Mouse (Mus musculus): ENCODE measurements around the gene Itga1. TPM values are rescaled to one million over a fixed set of nuclear protein-coding genes. Genes with fewer than 3 reads are reported as not detected.

Gene Itga1
- 10 to 100 TPM in 1 of 2 experiments, 1 to 10 TPM in 1; 9.8 to 12.3 TPM for total RNA-seq (2021)
- long read RNA-seq, experiment 1, result 0 reads
- long read RNA-seq, experiment 2, full-length matches to known transcripts, result 1 of 4 reads
- long read RNA-seq, experiment 2, partial matches to known transcripts, result 1 of 4 reads
- long read RNA-seq, experiment 2, other reads (novel, unspliced or antisense), result 2 of 4 reads

DNA sequence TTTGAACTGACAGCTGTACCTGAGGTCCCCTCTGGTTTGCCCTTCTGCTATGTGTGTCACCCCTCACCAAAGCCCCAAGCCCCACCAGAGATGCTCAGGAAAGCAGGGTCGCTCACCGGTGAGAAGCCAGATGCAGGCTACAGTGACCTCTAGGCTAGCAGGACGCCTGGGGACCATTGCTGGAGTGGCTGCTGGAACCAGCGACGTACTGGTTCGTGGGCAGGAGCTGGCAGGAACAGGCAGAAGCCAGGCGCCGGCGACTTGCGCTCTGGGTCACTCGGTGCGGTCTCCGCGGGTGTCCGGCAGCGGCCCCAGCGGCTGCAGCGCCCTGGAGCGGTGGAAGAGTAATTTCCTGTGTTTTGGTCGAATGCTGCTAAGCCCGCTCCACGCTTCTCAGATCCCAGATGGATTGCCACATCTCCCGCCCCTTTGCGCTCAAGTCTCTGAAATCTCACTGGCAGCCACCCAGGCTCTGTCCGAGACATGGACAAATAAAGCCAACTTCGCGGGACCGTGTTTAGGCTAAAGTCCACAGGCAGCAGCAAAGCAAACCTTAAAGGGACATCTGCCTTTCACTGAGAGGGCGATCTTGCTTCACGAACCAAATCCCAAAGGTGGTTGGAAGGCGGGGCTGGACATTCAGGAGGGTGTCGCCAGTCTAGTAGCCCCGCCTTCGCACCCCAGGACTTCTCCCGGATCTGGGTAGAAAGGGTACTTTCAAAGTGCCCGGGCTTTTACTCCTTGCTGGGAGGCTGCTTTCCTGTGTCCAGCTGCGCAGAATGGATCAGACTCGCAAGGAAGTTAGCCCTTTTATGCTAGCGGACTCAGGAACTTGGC, at the start of gene Itga1, which contains the start of gene Gm49395:
Gene Itga1 (minus strand): TSS at position 610 of the 837 bp plus-strand sequence.
Gene Gm49395 (minus strand): TSS at position 567 of the 837 bp plus-strand sequence.
- DNase-seq, result peak; percentile 79

DNA sequence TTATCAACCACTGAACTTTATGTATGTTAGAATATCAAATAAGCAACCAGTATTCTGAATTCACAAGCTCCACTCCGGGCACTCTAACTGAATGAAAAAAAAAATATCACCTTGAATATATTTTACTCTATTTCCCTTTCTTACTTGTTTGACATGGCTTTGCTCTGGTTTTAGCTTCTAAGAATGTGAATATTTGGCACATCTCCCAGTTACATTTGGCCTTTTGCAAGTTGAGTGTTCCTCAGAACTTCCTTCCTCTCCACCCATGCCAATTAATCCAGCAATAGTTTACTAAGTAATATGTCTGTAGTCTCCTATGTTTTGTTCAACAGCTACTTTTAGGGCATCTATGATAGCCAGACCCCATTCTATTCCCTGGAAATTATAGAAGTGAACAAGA, 48.8 kb upstream of the Itga1 start:
- DNase-seq, result no peak

DNA sequence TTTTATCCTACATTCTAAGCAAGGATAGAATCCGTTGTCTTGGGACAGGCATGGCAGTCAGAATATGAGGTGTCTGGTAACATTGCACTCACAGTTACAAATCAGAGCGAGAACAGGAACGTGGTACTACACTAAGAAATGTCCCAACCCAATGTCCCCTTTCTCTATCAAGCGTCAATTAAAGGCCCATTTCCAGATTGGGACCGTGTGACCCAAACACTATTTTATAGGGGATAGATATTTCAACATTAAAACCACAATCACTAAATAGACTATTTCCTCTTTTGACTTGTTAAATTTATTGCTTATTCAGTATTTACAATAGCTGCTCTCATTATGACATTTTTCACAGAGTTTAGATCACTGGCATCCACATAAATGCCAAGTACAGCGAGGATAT, 48.1 kb upstream of the Itga1 start:
- no peak for DNase-seq

DNA sequence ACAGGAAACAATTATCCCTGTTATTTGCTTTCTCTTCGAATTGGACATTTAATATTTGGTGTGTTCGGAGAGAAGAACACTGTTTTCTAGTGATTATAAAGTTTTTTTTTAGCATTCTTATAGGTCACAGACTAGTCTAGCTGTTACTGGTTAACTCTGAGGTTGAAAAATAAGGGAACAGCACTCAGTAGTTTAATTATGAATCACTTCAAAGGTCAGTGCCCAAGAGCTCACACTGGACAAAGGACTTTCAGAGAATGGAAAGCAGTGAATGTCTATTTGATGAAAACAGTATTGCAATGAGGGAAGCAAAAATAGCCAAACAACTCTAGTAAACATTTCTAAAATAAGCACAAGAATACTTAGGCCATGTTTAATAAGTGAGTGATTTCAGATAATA, 41.8 kb upstream of the Itga1 start:
- DNase-seq, result no peak

DNA sequence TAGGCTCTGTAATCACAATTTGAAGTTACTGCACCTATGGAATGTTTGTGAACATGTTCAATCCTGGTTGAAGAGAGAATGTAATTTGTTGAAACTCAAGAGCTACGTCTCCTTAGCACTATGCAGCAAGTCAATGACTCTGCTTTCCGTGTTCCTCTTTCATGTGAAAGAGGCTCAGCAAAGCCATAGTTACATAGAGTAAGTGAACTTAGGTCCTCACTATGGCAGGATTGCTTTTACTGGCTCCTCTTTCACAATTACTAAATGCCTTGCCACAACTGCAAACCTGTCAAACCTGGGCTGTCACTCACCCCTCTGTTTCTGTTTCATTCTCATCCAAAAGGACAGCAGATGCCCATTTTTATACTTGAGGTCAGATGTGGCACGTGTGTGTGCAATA, 40.3 kb upstream of the Itga1 start:
- DNase-seq, result no peak

DNA sequence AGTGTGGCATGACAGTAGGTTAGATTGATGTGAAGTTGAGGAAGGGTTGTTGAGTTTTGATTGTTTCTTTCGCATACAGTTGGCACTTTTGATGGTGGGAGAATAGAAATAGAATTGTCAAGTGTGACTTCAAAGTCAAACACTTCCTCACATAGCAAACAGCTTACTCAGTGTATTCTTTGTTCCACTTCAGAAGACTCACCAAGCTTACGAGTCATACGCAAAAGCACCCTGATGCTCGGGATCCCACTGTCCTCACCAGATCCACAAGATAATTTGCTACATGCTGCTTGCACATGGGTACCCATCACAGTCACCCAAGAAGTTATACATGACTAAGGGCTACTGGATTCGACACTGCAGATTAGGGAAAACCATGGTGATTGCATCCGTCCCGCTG, 36.7 kb upstream of the Itga1 start:
- no peak for DNase-seq

DNA sequence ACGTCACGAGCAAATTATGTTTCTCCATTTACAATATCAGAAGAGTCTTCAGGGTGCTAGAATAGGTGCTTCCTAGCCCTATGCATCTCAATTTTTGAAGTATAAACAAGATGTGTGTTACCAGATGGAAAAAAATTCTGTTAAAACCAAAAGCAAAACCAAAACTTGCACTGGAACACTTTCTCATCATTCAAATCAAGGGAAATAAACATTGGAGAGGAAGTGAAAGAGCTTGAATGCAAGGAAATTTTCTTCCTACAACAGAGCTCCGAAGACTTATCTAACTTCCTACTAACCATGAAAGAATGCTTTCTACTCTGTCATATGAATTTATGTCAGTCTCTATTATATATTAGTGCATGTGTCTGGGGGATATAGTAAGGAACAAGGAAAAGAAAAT, 35.0 kb upstream of the Itga1 start:
- DNase-seq, result no peak

DNA sequence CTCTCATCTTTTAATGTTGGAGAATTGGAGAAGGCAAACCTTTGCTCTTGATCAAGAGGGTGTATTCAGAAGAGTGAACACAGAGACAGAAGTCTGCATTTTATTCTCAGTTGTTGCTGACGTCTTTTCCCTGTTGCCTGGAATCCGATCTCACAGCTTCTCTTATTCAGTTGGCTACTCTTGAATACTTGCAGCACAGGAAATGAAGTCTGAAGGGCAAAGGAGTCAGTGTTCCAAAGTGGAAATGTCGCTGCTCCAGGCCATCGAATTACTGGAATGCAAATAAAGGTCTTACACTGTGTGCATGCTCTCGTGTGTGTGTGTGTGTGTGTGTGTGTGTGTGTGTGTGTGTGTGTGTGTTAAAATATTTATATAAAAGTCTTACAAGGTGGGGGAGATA, 30.7 kb upstream of the Itga1 start:
- no peak for DNase-seq

DNA sequence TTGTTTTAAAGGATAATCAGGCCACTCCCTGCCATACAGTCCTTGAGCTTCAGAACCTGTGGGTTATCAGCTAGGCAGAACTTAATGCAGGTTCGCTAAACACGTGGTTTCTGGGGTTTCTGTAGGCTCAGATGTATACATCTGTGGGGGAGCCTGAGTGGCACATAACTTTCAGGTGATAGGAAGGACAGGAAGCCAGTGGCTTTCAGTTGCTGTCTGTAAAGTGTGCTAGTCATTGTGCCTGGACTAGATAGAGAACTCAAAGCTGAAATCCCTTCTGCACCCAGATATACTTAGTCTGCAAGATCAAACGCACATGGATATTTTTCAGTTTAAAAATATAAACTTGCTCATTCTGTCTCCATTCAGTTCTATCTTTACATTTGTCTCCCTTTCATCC, 29.6 kb upstream of the Itga1 start:
- no peak for DNase-seq

DNA sequence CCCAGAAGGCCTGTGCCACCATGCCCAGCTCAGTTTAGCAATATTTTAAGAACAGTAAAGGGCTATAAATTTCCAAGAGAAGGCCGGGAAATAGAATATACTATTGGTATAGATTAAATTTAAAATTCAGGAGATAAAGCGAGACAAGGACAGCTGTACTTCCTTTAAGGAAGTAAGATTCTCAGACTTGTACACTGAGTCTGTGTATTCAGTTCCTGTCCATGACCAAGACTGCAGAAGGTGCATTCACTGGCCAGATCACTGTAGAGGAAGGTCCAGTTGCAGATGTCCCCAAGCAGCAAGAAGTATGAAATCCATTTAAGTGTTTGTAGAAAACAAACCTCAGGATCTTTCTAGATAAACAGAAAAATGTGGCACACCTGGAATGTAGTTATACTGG, 28.3 kb upstream of the Itga1 start:
- DNase-seq, result no peak

DNA sequence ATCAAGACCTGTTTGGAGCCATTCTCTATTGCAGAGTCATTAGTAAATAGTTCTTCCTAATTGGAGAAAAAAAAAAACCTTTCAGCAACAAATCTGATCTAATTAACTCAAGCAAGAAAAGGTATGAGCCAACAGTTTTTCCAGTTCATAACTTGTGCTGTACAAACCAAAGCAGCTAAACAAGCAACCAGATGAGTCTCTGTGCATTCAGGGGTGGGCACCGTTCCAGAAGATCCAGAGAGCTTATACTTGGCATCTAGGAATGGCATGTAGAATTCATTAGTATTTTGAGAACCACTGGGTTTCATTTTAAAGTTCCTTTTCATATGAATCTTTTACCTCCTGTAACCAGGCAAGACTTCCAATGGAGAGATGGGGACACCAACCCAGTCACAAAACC, 26.1 kb upstream of the Itga1 start:
- no peak for DNase-seq

DNA sequence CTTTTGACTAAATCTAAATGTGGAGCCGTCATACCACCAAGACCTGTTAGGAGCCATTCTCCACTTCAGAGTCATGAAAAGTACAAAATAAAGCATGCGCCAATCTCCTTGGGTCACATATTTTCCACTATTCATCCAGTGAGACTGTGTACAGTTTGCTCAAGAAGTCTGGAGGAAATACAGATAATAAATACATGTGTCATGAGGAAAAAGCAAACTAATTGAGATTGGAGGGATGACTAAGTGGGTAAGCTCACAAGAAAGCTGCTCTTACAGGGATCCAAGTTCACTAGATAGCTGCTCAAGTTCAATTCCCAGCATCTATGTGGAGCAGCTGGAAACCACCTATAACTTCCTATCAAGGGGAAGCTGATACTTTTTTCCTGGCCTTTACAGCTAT, 24.8 kb upstream of the Itga1 start:
- no peak for DNase-seq

DNA sequence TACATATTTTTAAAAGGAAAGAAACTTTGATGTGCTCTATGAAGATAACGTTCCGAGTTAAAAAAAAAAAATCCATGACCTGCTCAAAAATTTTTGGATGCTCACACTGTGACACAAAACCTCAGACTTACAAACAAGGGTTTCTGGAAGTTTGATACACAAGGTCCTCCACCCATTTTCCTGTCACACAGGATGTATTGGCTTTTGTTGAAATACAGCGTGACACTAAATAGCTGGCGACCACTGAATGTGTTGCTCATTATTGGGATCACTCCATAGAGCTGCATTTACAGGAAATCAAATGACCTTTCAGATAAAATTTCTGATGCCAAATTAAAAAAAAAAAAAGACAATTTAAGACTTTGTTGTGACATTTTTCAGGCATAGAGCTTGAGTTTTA, 23.4 kb upstream of the Itga1 start:
- DNase-seq, result no peak

DNA sequence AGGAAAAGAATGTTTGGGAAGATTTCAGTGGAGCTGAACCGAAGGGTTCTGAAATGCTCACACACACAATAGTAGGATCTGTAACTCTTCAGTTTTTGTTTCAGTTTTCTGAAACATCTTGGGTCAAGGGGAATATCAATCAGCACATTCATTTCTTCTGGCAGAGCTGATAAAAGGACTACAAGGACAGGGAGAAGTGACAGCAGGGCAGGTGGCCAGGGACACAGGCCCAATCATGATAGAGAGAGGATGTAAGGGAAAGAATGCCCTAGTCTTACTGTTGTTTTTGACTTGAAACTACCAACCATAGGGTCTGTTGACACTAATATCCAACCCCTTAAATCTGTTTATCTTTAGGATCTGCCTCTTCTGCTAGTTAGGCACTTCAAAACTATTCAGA, 22.8 kb upstream of the Itga1 start:
- no peak for DNase-seq

DNA sequence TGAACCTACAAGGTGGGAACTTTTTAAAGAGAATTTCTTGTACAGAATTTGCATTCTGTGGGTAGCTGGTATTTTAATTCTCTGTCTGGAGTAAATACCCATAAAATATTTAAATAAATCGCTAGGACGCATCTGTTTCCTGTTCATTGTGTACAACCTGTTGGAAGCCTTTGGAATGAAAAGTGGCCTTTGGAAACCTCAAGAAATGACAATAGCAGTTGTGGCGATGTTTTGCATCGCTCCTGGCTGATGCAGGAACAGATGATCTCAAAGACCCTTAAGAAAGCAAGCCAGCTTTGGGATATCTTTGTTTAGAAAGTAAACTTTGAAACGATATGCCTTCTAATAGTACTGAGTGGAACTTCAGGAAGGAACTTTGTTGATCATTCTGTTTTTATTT, 17.0 kb upstream of the Itga1 start:
- DNase-seq, result no peak

DNA sequence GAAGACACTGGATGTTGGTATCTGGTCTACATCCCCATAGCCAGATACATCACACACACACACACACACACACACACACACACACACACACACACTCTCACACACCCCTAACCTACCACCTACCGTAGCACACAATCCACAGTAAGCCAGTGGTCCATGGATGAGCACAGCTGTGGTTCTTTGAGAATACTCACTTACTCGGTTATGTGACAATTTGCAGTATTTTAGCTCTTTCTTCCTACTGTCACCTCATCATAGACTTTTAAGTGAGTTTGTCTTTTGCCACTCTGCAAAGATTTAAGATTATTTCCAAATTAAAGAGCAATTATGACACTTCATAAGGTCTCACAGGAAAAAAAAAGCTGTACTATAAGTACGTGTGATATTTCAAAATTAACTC, 16.4 kb upstream of the Itga1 start:
- DNase-seq, result no peak

DNA sequence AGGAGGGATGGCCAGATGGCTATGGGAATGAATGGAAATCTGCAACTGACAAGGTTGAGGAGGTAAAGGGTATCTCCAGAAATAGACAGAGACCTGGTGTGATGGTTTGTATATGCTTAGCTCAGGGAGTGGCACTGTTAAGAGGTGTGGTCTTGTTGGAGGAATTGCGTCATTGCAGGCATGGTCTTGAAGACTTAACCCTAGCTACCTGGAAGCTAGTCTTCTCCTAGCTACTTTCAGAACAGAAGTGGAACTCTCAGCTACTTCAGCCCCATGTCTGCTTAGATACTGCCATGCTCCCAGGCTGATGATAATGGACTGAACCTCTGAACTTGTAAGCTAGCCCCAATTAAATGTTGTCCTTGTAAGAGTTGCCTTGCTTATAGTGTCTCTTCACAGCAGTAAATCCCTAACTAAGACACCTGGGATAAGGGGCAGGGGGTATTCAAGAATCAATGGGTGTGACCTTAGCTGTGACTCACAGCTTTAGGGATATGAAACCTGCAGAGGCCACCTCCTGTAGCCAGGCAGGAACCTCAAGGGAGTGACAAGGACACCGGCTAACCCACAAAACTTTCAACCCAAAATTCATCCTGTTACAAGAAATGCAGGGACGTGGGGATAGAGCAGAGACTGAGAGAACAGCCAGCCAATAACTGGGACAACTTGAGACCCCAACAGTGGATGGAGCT, 15.3 kb upstream of the Itga1 start:
- DNase-seq, result no peak

DNA sequence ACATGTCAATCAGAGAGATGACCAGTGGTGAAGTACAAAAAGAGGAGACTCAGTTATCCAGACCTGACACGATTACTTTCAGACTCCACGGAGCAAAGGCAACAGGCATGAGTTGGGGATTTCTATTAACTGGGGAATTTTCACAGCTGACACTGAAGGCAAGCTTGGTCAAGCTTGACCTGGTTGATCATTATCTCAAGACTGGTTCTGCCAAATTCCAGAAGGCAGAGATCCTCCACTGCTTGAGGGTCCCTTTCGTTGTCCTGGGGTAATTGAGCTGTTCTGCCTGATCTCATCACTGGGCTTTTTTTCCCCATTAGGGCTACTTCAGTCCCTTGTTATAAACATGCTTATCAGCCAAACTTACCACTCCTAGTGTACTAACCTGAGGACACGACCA, 7.9 kb upstream of the Itga1 start:
- no peak for DNase-seq

DNA sequence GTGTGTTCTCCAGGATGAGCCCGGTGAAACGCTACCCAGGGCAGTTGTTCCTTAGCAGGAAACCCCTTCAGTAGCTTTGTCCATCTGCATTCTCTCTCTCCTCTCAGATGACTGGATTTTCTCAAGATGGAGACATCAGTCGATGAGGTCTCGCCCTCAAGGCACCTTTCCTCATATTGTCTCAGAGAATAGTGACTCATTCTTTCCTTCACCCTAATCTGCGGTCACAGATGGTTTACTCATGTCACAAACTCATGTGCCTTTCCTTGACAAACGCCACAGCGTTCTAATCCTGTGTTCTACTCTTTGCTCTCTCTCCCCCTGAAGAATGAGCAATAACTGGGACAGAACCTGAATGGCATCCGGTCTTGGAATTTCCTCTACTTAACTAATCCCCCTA, 5.7 kb upstream of the Itga1 start:
- DNase-seq, result no peak

DNA sequence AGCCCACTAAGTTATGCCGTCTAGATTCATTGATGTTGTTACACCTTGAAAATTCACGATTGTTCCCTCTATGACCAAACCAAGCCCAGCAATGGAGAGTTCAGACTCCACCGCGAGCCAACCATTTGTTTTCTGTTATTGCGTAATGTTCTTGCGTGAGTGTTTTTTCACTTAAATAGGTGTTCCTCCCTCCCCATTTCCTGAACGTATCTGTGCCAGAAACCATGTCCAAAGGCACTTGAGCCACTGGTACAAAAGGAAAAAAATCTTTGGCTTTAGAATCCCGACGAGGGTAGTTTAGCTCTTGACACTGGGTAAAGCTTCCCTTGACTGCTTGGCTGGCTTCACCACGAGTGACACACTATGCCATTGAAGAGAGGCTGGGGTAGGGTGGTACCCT, 4.4 kb upstream of the Itga1 start:
- peak; percentile 20 for DNase-seq

DNA sequence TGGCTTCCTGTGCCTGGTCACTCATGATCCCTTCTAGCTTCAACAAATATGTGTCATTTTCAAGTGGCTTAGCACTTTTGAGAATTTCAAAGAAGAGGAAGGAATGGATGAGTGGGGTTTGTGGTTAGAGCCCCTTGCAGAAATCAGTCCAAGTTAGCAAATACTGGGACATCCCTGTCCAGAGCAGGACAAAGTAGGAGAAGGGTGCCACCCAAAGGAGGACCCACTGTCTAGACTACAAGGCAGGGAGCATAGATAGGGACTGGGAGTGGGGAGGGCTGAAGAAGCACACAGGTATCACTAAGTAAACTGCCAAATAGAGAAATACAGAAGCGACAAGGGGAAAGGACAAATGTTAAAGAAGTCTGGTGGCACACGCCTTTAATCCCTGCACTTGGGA, 990 bp upstream of the Itga1 start:
- DNase-seq, result no peak

DNA sequence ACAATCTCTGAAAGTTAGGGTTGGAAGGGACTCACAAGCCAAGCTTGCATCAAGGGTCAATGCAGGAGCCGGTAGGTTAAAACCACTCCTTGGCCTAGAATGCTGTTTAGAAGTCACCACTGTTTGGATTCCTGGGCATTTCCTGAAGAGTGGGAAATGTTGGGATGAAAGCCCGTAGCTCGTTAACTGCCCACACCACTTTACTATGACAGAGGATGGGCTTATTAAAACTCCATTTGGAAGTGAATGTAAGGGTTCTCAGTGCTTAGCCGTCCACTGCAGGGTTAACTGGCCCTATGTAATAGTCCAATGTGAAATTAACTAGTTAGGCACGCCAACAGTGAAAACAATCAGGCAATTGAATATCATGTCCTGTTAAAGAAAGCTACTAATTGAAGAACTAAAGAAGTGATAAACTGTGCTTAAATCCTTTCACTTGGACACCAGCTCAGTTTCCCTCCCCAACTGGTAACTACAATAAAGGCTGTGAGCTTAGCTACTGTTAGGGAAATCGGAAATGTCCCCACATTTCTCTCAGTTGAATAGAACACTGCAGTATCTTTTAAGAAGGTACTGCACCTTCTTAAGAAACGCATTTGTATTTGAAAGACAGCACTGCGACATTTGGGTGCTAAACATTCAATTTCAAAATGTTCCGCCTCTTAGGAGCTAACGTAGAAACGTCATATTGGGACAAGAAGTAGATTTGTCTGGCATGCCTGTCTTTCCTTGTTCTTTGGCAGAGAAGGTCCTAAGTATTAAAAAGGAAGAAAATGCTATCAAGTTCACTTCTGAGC, 1.2 kb downstream of the Itga1 start:
- no peak for DNase-seq

DNA sequence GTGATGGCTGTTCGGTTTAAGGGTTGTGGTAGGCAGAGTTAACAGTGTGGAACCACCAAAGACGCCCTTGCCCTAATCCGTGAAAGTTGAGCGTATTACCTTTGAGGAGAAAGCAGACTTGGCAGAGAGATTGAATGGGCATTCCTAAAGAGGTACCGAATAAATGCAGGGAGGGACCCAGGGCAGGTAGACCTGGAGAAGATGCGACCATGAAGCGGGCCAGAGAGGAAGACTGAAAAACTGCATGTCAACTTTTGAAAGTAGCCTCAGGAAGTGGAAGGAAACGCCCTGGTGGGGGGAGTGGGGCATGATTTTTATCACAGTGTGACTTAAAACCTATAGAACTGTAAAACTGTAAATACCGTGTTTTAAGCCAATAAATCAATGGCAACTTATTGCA, 2.4 kb downstream of the Itga1 start:
- no peak for DNase-seq
